Mouse (Mus musculus) neural tube, embryonic 12.5 days (tissue): ENCODE results near the gene Maats1. TPM values are rescaled to one million over a fixed set of nuclear protein-coding genes. Genes with fewer than 3 reads are reported as not detected.

Source experiments
- polyA plus RNA-seq: library from polyadenylated mRNA; unstranded; fragments of >200 nt; fragmentation: Nextera tagmentation; extraction: Ambion mirVana; gene quantifications from 2 replicates; pipeline ENCODE4 v1.2.1, GENCODE M21; 2016

The Maats1 gene
- polyA plus RNA-seq, 1 experiment from 2014 or later, result 0.25 TPM

Other genes with a start within 250 kb of the Maats1 start
- gene Nr1i2, start 47.3 kb downstream of the Maats1 start, polyA plus RNA-seq, result not detected in 2 replicates
- 127 and 128 TPM in 2 replicates for gene Cox17, start 4.8 kb upstream of the Maats1 start, polyA plus RNA-seq
- not detected in 2 replicates for gene Gm21987, start 4.9 kb upstream of the Maats1 start, polyA plus RNA-seq
- 0.61 and 0.94 TPM in 2 replicates for gene Popdc2, start 20.1 kb upstream of the Maats1 start, polyA plus RNA-seq
- 0.28 and 0.42 TPM in 2 replicates for gene Pla1a, start 91.0 kb upstream of the Maats1 start, polyA plus RNA-seq
- gene Adprh, start 110.6 kb upstream of the Maats1 start, polyA plus RNA-seq, result 150 and 156 TPM in 2 replicates
- gene Cd80, start 113.4 kb upstream of the Maats1 start, polyA plus RNA-seq, result 0.46 and 0.87 TPM in 2 replicates
- gene Timmdc1, start 180.5 kb upstream of the Maats1 start, polyA plus RNA-seq, result 31.6 and 38.3 TPM in 2 replicates
- 70.2 and 72.9 TPM in 2 replicates for gene Poglut1, start 208.1 kb upstream of the Maats1 start, polyA plus RNA-seq
- 67.1 and 68.6 TPM in 2 replicates for gene Tmem39a, start 216.6 kb upstream of the Maats1 start, polyA plus RNA-seq